Mouse (Mus musculus) embryonic fibroblast, embryonic 13.5 days (primary cell): Measurements from ENCODE around the gene Bag2. TPM values are rescaled to one million over a fixed set of nuclear protein-coding genes. Genes with fewer than 3 reads are reported as not detected.

Experiments
- H3K27ac ChIP-seq: 2 replicates; pipeline ENCODE4 v1.5.1; 2012; ENCODE audit warnings: low read length, control low read depth, inconsistent platforms; ENCODE audit not compliant: insufficient read depth
- H3K4me1 ChIP-seq: 2 replicates; pipeline ENCODE4 v1.6.1; 2011; ENCODE audit warnings: low read length; ENCODE audit not compliant: control insufficient read depth, insufficient read depth
- H3K4me3 ChIP-seq: 2 replicates; pipeline ENCODE4 v1.5.1; 2011; ENCODE audit warnings: mild to moderate bottlenecking, control low read depth, low read length; ENCODE audit not compliant: insufficient read depth
- CTCF ChIP-seq: IDR thresholded peaks from 2 replicates; pipeline ENCODE4 v1.5.1; 2011; ENCODE audit warnings: mild to moderate bottlenecking, control low read depth, low read length, moderate library complexity, borderline replicate concordance; ENCODE audit not compliant: insufficient read depth
- POLR2A ChIP-seq: IDR thresholded peaks from 2 replicates; pipeline ENCODE4 v1.6.1; 2011; ENCODE audit warnings: low read depth, mild to moderate bottlenecking, control low read depth, low read length, moderate library complexity
- polyA plus RNA-seq: library from polyadenylated mRNA; stranded (reverse); fragments of >200 nt; gene quantifications from 2 replicates; pipeline ENCODE4 v1.2.4, GENCODE M21; 2011; ENCODE audit warnings: low read depth; ENCODE audit not compliant: missing spikeins, insufficient read length

Bag2 gene
- polyA plus RNA-seq, 1 experiment, result 45.0 TPM

GRCm38 (mm10) chr1:33712026-33712425, 45.6 kb downstream of the Bag2 start:
- TF ChIP-seq POLR2A (no peak), CTCF (no peak)
- H3K27ac ChIP-seq, result no peak overlapping the region
- H3K4me3 ChIP-seq, result no peak overlapping the region
- no peaks in the 10 kb centered on the region for H3K4me1 ChIP-seq

- Histone ChIP-seq H3K27ac (no peak overlapping the region), H3K4me3 (no peak overlapping the region), H3K4me1 (no peaks in the 10 kb centered on the region)
- TF ChIP-seq POLR2A (no peak), CTCF (no peak)
These were observed 48.0 kb downstream of the Bag2 start for GRCm38 (mm10) chr1:33709615-33710014.

- Histone ChIP-seq H3K4me3 (no peak overlapping the region), H3K27ac (no peak overlapping the region), H3K4me1 (peaks cover 11% of the 10 kb centered on the region)
- TF ChIP-seq CTCF (no peak), POLR2A (no peak)
These were observed 56.4 kb downstream of the Bag2 start for GRCm38 (mm10) chr1:33701244-33701643.

GRCm38 (mm10) chr1:33696016-33696415, 61.6 kb downstream of the Bag2 start:
- TF ChIP-seq CTCF, result no peak
- TF ChIP-seq POLR2A, result no peak
- Histone ChIP-seq H3K27ac (peak overlapping the region; percentile 94; the same call in 1 of the 2 replicates), H3K4me1 (peaks cover 16% of the 10 kb centered on the region), H3K4me3 (no peak overlapping the region)

Other genes with a start within 250 kb of the Bag2 start
- gene Prim2, start 88.0 kb downstream of the Bag2 start, polyA plus RNA-seq, result 28.3 and 28.6 TPM in 2 replicates
- 77.8 and 107 TPM in 2 replicates for gene Rab23, start 37.9 kb downstream of the Bag2 start, polyA plus RNA-seq
- gene Zfp451, start 56.8 kb upstream of the Bag2 start, polyA plus RNA-seq, result 43.6 and 51.1 TPM in 2 replicates
- gene Bend6, start 150.0 kb upstream of the Bag2 start, polyA plus RNA-seq, result 5.6 and 6.4 TPM in 2 replicates
- gene Dst, start 150.4 kb upstream of the Bag2 start, polyA plus RNA-seq, result 101 and 129 TPM in 2 replicates